Mouse (Mus musculus) forebrain, postnatal 0 days (tissue): Measurements from ENCODE around the gene Snx29. TPM values are rescaled to one million over a fixed set of nuclear protein-coding genes. Genes with fewer than 3 reads are reported as not detected.

Source experiments
- ATAC-seq: fragments of 200-750 bp; cut with Nextera tagmentation; 2 replicates; pipeline ENCODE4 v1.8.0; 2017; ENCODE audit warnings: mild to moderate bottlenecking, moderate library complexity
- DNase-seq: peaks from one replicate; pipeline ENCODE4 v3.0.0-alpha.2; 2015
- H3K27ac ChIP-seq: fragments of 300-500 bp; sonication (generic); 2 replicates; pipeline ENCODE4 v1.5.1; 2014; ENCODE audit warnings: low read depth, mild to moderate bottlenecking, antibody characterized with exemption, low read length, moderate library complexity, mixed read lengths
- H3K27me3 ChIP-seq: fragments of 300-500 bp; sonication (generic); 2 replicates; pipeline ENCODE4 v1.6.1; 2014; ENCODE audit warnings: mild to moderate bottlenecking, low read length, mixed read lengths; ENCODE audit not compliant: insufficient read depth
- H3K36me3 ChIP-seq: fragments of 300-500 bp; sonication (generic); 2 replicates; pipeline ENCODE4 v1.6.1; 2014; ENCODE audit warnings: mild to moderate bottlenecking, moderate library complexity; ENCODE audit not compliant: insufficient read depth
- H3K4me1 ChIP-seq: fragments of 300-500 bp; sonication (generic); 2 replicates; pipeline ENCODE4 v1.6.1; 2014; ENCODE audit warnings: antibody characterized with exemption; ENCODE audit not compliant: insufficient read depth
- H3K4me2 ChIP-seq: fragments of 300-500 bp; sonication (generic); 2 replicates; pipeline ENCODE4 v1.6.1; 2014; ENCODE audit warnings: low read depth, mild to moderate bottlenecking, moderate library complexity
- H3K4me3 ChIP-seq: fragments of 300-500 bp; sonication (generic); 2 replicates; pipeline ENCODE4 v1.5.1; 2014; ENCODE audit warnings: low read depth, low read length, mixed read lengths
- H3K9ac ChIP-seq: fragments of 300-500 bp; sonication (generic); 2 replicates; pipeline ENCODE4 v1.6.1; 2014; ENCODE audit warnings: mild to moderate bottlenecking
- H3K9me3 ChIP-seq: fragments of 300-500 bp; sonication (generic); 2 replicates; pipeline ENCODE4 v1.6.1; 2016; ENCODE audit warnings: low read length
- CTCF ChIP-seq: sonication (generic); IDR thresholded peaks from 2 replicates; pipeline ENCODE4 v1.5.1; 2016; ENCODE audit warnings: antibody characterized with exemption, control low read depth, low read depth
- WGBS: fragments of 180-500 bp; shearing (Covaris S2); extraction: QIAGEN DNeasy Blood & Tissue Kit; methylation state at CpG from one replicate; pipeline ENCODE4 v1.1.7; 2014; 5-methylcytosine and 5-hydroxymethylcytosine counted together
- polyA plus RNA-seq: library from polyadenylated mRNA; unstranded; fragments of >200 nt; fragmentation: Nextera tagmentation; extraction: Ambion mirVana; gene quantifications from 2 replicates; pipeline ENCODE4 v1.2.1, GENCODE M21; 2015
- total RNA-seq: library from RNA; depleted of rRNA; stranded (reverse); fragments of >200 nt; gene quantifications from 2 replicates; pipeline ENCODE4 v1.2.3, GENCODE M21; 2014

The Snx29 gene
- total and polyA plus RNA-seq, 2 experiments from 2014 or later = 5.8 to 20.6 TPM

DNA sequence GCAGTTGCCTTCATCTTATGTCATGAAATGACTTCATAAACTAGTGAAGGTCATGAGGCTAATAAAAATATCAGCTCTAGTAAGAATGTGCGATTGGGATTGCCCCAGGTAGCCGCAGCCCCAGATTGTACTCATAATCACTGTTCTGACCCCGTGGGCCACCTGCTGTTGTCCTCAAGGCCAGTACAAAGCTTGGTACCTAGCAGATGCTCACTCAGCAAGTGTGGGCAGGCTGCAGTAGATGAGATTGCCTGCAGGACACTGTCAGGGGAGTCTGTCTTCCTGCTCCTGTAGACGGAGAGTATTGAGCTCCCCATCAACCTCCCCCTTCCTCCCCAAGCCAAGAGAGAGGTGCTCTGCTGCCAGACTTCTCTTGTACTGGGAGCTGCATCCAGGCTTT, 382.7 kb downstream of the Snx29 start:
- H3K4me1 ChIP-seq = 0 out of 2 replicates have a peak, but pooled peaks cover 4% of the 10 kb centered on the region
- no peak for ATAC-seq
- H3K27me3 ChIP-seq = no peaks in the 10 kb centered on the region
- H3K4me2 ChIP-seq = no peak overlapping the region
- no peaks in the 10 kb centered on the region for H3K36me3 ChIP-seq
- H3K27ac ChIP-seq = no peak overlapping the region
- no peak for TF ChIP-seq CTCF
- DNase-seq = no peak
- 81% methylated on average over 4 of the region's 4 CpGs for WGBS
- no peak overlapping the region for H3K9ac ChIP-seq
- no peaks in the 10 kb centered on the region for H3K9me3 ChIP-seq
- H3K4me3 ChIP-seq = no peak overlapping the region

DNA sequence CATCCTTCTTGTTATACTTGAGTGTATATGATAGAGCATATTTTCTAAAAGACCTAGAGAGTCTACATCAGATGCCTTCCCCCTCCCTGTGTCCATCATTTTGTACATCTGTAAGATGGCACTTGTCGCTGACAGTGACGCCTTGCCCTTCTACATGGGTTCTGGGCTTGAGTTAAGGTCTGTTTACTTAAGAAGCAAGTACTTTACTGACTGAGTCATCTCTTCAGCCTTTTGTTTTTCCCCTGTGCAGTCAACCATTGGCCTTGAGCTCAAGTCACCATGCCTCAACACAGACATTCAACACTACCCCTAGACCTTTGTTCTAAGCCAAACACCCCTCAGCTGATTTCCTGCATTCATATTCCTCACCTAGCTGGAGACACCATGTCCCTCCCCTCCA, 385.4 kb downstream of the Snx29 start:
- H3K27me3 ChIP-seq = no peaks in the 10 kb centered on the region
- no peak overlapping the region for H3K27ac ChIP-seq
- H3K4me3 ChIP-seq = no peak overlapping the region
- DNase-seq = no peak
- 95% methylated on average over 2 of the region's 2 CpGs for WGBS
- no peak overlapping the region for H3K9ac ChIP-seq
- H3K4me1 ChIP-seq = 0 out of 2 replicates have a peak, but pooled peaks cover 4% of the 10 kb centered on the region
- TF ChIP-seq CTCF = no peak
- no peak for ATAC-seq
- H3K4me2 ChIP-seq = no peak overlapping the region
- no peaks in the 10 kb centered on the region for H3K9me3 ChIP-seq
- H3K36me3 ChIP-seq = no peaks in the 10 kb centered on the region

DNA sequence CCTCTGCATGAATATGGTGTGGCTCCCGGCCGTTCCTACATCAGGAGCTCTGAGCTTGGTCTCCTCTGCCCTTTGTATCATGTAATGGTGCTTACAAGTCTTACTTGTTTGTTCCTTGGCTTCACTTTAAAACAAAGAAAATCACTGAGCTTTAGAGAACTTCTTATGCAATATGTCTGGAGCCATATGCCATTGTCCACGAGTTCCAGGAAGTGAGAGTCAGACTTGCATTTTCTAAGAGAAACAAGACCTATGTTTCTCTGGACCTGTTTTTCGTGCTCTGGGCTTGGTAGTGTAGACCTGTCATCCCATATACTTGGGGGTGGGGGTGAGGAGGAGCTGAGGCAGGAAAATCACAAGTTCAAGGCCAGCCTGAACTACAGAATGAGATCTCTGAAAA, 386.7 kb downstream of the Snx29 start:
- Histone ChIP-seq H3K4me3 (no peak overlapping the region), H3K9ac (no peak overlapping the region), H3K4me2 (no peak overlapping the region), H3K9me3 (no peaks in the 10 kb centered on the region), H3K27me3 (no peaks in the 10 kb centered on the region), H3K4me1 (0 out of 2 replicates have a peak, but pooled peaks cover 4% of the 10 kb centered on the region), H3K27ac (no peak overlapping the region), H3K36me3 (no peaks in the 10 kb centered on the region)
- no peak for ATAC-seq
- TF ChIP-seq CTCF = no peak
- no peak for DNase-seq
- 69% methylated on average over 4 of the region's 4 CpGs for WGBS

DNA sequence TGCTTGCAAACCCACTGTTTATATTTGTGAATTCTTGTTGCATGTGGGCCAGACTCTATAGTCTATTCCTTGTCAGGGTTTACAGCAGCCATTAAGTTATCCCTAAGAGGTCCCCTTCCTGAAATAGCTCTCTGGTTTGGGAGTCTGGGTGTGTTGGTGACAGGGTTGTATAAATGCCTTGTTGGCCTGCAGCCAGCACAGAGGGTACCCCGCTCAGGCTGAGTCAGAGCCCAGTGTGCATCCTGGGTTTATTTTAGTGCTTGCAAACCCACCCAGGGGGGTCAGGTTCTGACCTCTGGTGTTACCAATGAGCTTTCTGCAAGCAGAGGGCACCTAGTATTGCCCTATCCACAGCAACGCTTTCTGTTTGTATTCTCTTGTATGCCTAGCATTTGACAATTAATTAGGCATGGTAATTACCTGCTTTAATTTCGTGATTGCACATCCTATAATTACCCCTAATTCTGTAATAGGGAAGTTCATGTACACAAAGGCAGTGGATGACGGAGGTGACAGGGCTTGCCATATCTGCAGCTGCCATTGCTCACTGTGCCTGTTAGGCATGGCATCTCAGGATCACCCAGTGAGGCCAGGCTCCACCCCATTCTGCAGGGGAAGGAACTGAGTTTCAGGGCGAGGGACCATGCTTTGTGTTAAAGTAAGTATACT, 387.4 kb downstream of the Snx29 start:
- 23% methylated on average over 5 of the region's 5 CpGs for WGBS
- H3K36me3 ChIP-seq = no peaks in the 10 kb centered on the region
- H3K4me1 ChIP-seq = 0 out of 2 replicates have a peak, but pooled peaks cover 4% of the 10 kb centered on the region
- H3K9me3 ChIP-seq = no peaks in the 10 kb centered on the region
- TF ChIP-seq CTCF = no peak
- no peak overlapping the region for H3K9ac ChIP-seq
- H3K4me3 ChIP-seq = no peak overlapping the region
- ATAC-seq = peak; percentile 80
- no peaks in the 10 kb centered on the region for H3K27me3 ChIP-seq
- peak; percentile 34 for DNase-seq
- no peak overlapping the region for H3K27ac ChIP-seq
- H3K4me2 ChIP-seq = no peak overlapping the region

DNA sequence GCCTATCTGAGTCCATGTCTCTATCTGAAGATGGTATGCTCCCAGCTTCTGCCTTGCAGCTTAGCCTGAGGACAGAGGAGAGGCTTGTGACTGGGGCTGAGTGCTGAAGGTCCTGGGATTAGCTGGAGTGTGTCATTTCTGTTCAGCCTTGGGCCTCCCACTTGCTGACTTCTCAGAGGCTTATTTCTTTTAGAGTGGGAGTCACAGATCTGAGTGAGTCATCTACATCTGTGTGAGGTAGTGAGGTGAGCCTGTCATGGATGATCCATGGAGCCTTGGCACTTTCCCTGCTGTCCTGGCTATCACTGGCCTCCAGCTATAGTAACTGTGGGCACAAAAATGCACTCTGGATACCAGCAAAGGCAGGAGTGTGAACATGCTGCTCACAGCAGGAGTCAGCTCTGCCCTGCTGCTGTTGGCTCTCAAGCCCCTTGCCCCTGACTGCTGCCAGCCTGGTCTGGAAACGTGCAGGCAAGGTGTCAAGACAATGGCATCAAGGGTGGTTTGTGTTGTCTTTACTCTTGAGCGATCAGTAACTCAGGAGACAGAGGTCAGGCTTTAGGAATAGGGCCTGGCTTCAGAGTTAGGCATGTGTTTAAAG, 390.7 kb downstream of the Snx29 start:
- DNase-seq = no peak
- no peak for TF ChIP-seq CTCF
- H3K4me3 ChIP-seq = no peak overlapping the region
- H3K9ac ChIP-seq = no peak overlapping the region
- no peaks in the 10 kb centered on the region for H3K27me3 ChIP-seq
- H3K4me1 ChIP-seq = 0 out of 2 replicates have a peak, but pooled peaks cover 4% of the 10 kb centered on the region
- 41% methylated on average over 2 of the region's 2 CpGs for WGBS
- ATAC-seq = no peak
- H3K36me3 ChIP-seq = 0 out of 2 replicates have a peak, but pooled peaks cover 4% of the 10 kb centered on the region
- no peak overlapping the region for H3K27ac ChIP-seq
- H3K9me3 ChIP-seq = no peaks in the 10 kb centered on the region
- no peak overlapping the region for H3K4me2 ChIP-seq

- H3K27me3 ChIP-seq = no peaks in the 10 kb centered on the region
- H3K4me2 ChIP-seq = no peak overlapping the region
- no peak for ATAC-seq
- no peak for TF ChIP-seq CTCF
- DNase-seq = no peak
- H3K9me3 ChIP-seq = no peaks in the 10 kb centered on the region
- H3K4me1 ChIP-seq = no peaks in the 10 kb centered on the region
- H3K9ac ChIP-seq = no peak overlapping the region
- 100% methylated on average over 1 of the region's 1 CpGs for WGBS
- H3K4me3 ChIP-seq = no peak overlapping the region
- no peak overlapping the region for H3K27ac ChIP-seq
- 0 out of 2 replicates have a peak, but pooled peaks cover 4% of the 10 kb centered on the region for H3K36me3 ChIP-seq
These were observed 394.2 kb downstream of the Snx29 start for GRCm38 (mm10) chr16:11716932-11717331.

DNA sequence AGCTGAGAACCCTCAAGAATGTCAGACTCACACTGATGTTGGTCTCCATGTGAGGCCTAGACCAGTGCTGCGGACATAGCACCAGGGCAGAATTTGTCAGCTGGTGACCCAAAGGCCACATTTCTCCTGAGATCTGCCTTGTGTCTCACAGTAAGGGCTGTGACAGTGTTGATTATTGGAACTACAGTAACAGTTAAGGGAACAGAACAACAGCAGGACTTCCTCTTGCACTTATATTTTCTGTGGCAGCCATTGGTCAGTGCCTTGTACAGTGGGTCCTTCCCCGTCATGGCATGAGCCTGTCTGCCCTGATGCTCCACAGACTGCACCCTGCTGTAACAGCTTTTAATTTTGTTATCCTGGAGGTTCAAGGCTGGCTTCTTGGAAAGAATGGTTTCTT, 403.2 kb downstream of the Snx29 start:
- Histone ChIP-seq H3K4me1 (no peaks in the 10 kb centered on the region), H3K9ac (no peak overlapping the region), H3K4me2 (no peak overlapping the region), H3K27ac (no peak overlapping the region), H3K36me3 (no peaks in the 10 kb centered on the region), H3K4me3 (no peak overlapping the region), H3K27me3 (no peaks in the 10 kb centered on the region), H3K9me3 (no peaks in the 10 kb centered on the region)
- WGBS = 90% methylated on average over 2 of the region's 2 CpGs
- DNase-seq (no peak), ATAC-seq (no peak)
- TF ChIP-seq CTCF = no peak
